Mouse (Mus musculus) B cell, adult 2 months (primary cell): ENCODE measurements around the gene Fiz1.

Experiments
- DNase-seq, 2 experiments: peaks; one replicate each; pipeline ENCODE4 v3.0.0; 2022

Gene Fiz1

GRCm38 (mm10) chr7:4996934-4997333 is 17.6 kb downstream of the Fiz1 start:
- DNase-seq: no peak

- DNase-seq: peak; percentile 84 to 85
Measured at GRCm38 (mm10) chr7:4996003-4996895, 18.2 kb downstream of the Fiz1 start, which contains the start of gene Zfp579. TSS of gene Zfp579 (minus strand) at chr7:4996158.

GRCm38 (mm10) chr7:4995268-4996002 is 19.1 kb downstream of the Fiz1 start:
- DNase-seq: no peak

GRCm38 (mm10) chr7:4993999-4994788 is 20.3 kb downstream of the Fiz1 start:
- DNase-seq: no peak

GRCm38 (mm10) chr7:4993347-4993998 is 21.0 kb downstream of the Fiz1 start:
- no peak for DNase-seq

- no peak for DNase-seq
Measured at GRCm38 (mm10) chr7:4988250-4988649, 26.2 kb downstream of the Fiz1 start.

- DNase-seq: peak; percentile 29 to 32
Measured at GRCm38 (mm10) chr7:4976832-4977231, 37.7 kb downstream of the Fiz1 start.

- no peak for DNase-seq
Measured at GRCm38 (mm10) chr7:4975455-4975854, 39.0 kb downstream of the Fiz1 start.

- no peak for DNase-seq
Measured at GRCm38 (mm10) chr7:4972321-4973047, 42.0 kb downstream of the Fiz1 start.

- DNase-seq: no peak
Measured at GRCm38 (mm10) chr7:4971710-4972109, 42.8 kb downstream of the Fiz1 start.

GRCm38 (mm10) chr7:4971068-4971467 is 43.4 kb downstream of the Fiz1 start, which contains the start of gene Sbk3:
TSS of gene Sbk3 (minus strand) at chr7:4971168.
- no peak for DNase-seq

- DNase-seq: no peak
Measured at GRCm38 (mm10) chr7:4964988-4965387, 49.5 kb downstream of the Fiz1 start.

- peak; percentile 87 to 89 for DNase-seq
Measured at GRCm38 (mm10) chr7:4964272-4964671, 50.2 kb downstream of the Fiz1 start, which contains the start of gene Sbk2. TSS of gene Sbk2 (minus strand) at chr7:4964406.

GRCm38 (mm10) chr7:4963527-4963926 is 51.0 kb downstream of the Fiz1 start:
- no peak for DNase-seq

GRCm38 (mm10) chr7:4957361-4957760 is 57.1 kb downstream of the Fiz1 start:
- peak in 1 of 2 experiments; percentile 36 for DNase-seq
